Mouse (Mus musculus) limb, embryonic 13.5 days (tissue): ENCODE results near the gene Sptbn4. TPM values are rescaled to one million over a fixed set of nuclear protein-coding genes. Genes with fewer than 3 reads are reported as not detected.

Experiments
- ATAC-seq: fragments of 200-750 bp; cut with Nextera tagmentation; 2 replicates; pipeline ENCODE4 v1.8.0; 2017; ENCODE audit warnings: low read depth, moderate number of reproducible peaks, moderate TSS enrichment; ENCODE audit not compliant: low FRiP score
- H3K27ac ChIP-seq: fragments of 300-500 bp; sonication (generic); 2 replicates; pipeline ENCODE4 v1.5.1; 2015; ENCODE audit warnings: inconsistent platforms, mild to moderate bottlenecking, moderate library complexity
- H3K27me3 ChIP-seq: fragments of 300-500 bp; sonication (generic); 2 replicates; pipeline ENCODE4 v1.6.1; 2015; ENCODE audit warnings: mild to moderate bottlenecking, inconsistent platforms
- H3K36me3 ChIP-seq: fragments of 300-500 bp; sonication (generic); 2 replicates; pipeline ENCODE4 v1.6.1; 2015; ENCODE audit warnings: inconsistent platforms, mild to moderate bottlenecking, moderate library complexity
- H3K4me1 ChIP-seq: fragments of 300-500 bp; sonication (generic); 2 replicates; pipeline ENCODE4 v1.6.1; 2015; ENCODE audit warnings: inconsistent platforms
- H3K4me2 ChIP-seq: fragments of 300-500 bp; sonication (generic); replicated peaks from 2 replicates; pipeline ENCODE4 v1.6.1; 2015; ENCODE audit warnings: inconsistent platforms, mild to moderate bottlenecking, moderate library complexity
- H3K4me3 ChIP-seq: fragments of 300-500 bp; sonication (generic); 2 replicates; pipeline ENCODE4 v1.5.1; 2015; ENCODE audit warnings: moderate library complexity, mild to moderate bottlenecking, inconsistent platforms
- H3K9ac ChIP-seq: fragments of 300-500 bp; sonication (generic); 2 replicates; pipeline ENCODE4 v1.6.1; 2015; ENCODE audit warnings: mild to moderate bottlenecking, inconsistent platforms
- H3K9me3 ChIP-seq: fragments of 300-500 bp; sonication (generic); 2 replicates; pipeline ENCODE4 v1.6.1; 2016; ENCODE audit warnings: inconsistent platforms
- WGBS: fragments of 180-500 bp; shearing (Covaris S2); methylation state at CpG from one replicate; pipeline ENCODE4 v1.1.7; 2015; 5-methylcytosine and 5-hydroxymethylcytosine counted together
- polyA plus RNA-seq: library from polyadenylated mRNA; unstranded; fragments of >200 nt; fragmentation: Nextera tagmentation; extraction: Ambion mirVana; gene quantifications from 2 replicates; pipeline ENCODE4 v1.2.1, GENCODE M21; 2015

The Sptbn4 gene
- polyA plus RNA-seq, 1 experiment from 2014 or later = 0.17 TPM

GRCm38 (mm10) chr7:27369111-27369510, 78.4 kb downstream of the Sptbn4 start:
- H3K4me3 ChIP-seq = no peak overlapping the region
- no peak for ATAC-seq

GRCm38 (mm10) chr7:27367976-27368375, 79.5 kb downstream of the Sptbn4 start:
- Histone ChIP-seq H3K27me3 (peaks cover 100% of the 10 kb centered on the region), H3K4me2 (peak overlapping the region; percentile 56), H3K9me3 (peaks cover 9% of the 10 kb centered on the region), H3K27ac (no peak overlapping the region), H3K9ac (no peak overlapping the region), H3K4me1 (peaks cover 21% of the 10 kb centered on the region; the same call in 1 of the 2 replicates), H3K4me3 (peak overlapping the region; percentile 30), H3K36me3 (no peaks in the 10 kb centered on the region)
- 13% methylated on average over 11 of the region's 11 CpGs for WGBS
- ATAC-seq = 0 out of 2 replicates have a peak, but pooled peaks have one; percentile 3

More at GRCm38 (mm10) chr7:27369111-27369510, 78.4 kb downstream of the Sptbn4 start:
- peaks cover 100% of the 10 kb centered on the region for H3K27me3 ChIP-seq
- H3K4me2 ChIP-seq = no peak overlapping the region
- H3K9ac ChIP-seq = no peak overlapping the region
- H3K27ac ChIP-seq = no peak overlapping the region
- H3K4me1 ChIP-seq = peaks cover 18% of the 10 kb centered on the region; the same call in 1 of the 2 replicates
- H3K36me3 ChIP-seq = no peaks in the 10 kb centered on the region
- 83% methylated on average over 19 of the region's 19 CpGs for WGBS
- peaks cover 9% of the 10 kb centered on the region for H3K9me3 ChIP-seq

- no peak for ATAC-seq
- Histone ChIP-seq H3K27ac (no peak overlapping the region), H3K4me3 (no peak overlapping the region), H3K4me1 (peaks cover 17% of the 10 kb centered on the region; the same call in 1 of the 2 replicates), H3K9ac (no peak overlapping the region), H3K4me2 (no peak overlapping the region), H3K27me3 (peaks cover 93% of the 10 kb centered on the region), H3K9me3 (peaks cover 9% of the 10 kb centered on the region), H3K36me3 (no peaks in the 10 kb centered on the region)
- 39% methylated on average over 21 of the region's 21 CpGs for WGBS
Measured at GRCm38 (mm10) chr7:27366082-27366844, 81.2 kb downstream of the Sptbn4 start.

GRCm38 (mm10) chr7:27364379-27364778, 83.1 kb downstream of the Sptbn4 start:
- Histone ChIP-seq H3K4me1 (peaks cover 20% of the 10 kb centered on the region; the same call in 1 of the 2 replicates), H3K4me2 (no peak overlapping the region), H3K27ac (no peak overlapping the region), H3K27me3 (peaks cover 74% of the 10 kb centered on the region), H3K9me3 (no peaks in the 10 kb centered on the region), H3K36me3 (no peaks in the 10 kb centered on the region), H3K9ac (no peak overlapping the region), H3K4me3 (peak overlapping the region; percentile 11)
- ATAC-seq = no peak
- WGBS = 3% methylated on average over 29 of the region's 29 CpGs

GRCm38 (mm10) chr7:27361283-27361946, 86.1 kb downstream of the Sptbn4 start:
- Histone ChIP-seq H3K27me3 (peaks cover 71% of the 10 kb centered on the region), H3K4me1 (peaks cover 20% of the 10 kb centered on the region), H3K9ac (peak overlapping the region; percentile 65), H3K9me3 (no peaks in the 10 kb centered on the region), H3K4me2 (peak overlapping the region; percentile 75), H3K36me3 (no peaks in the 10 kb centered on the region), H3K4me3 (peak overlapping the region; percentile 55), H3K27ac (no peak overlapping the region)
- peak; percentile 96 for ATAC-seq
- WGBS = under 1% methylated on average over 50 of the region's 52 CpGs

GRCm38 (mm10) chr7:27360749-27361148, 86.7 kb downstream of the Sptbn4 start:
- Histone ChIP-seq H3K27ac (no peak overlapping the region), H3K27me3 (peaks cover 67% of the 10 kb centered on the region), H3K36me3 (no peaks in the 10 kb centered on the region), H3K9me3 (no peaks in the 10 kb centered on the region), H3K4me1 (peaks cover 21% of the 10 kb centered on the region), H3K4me3 (peak overlapping the region; percentile 10; the same call in 1 of the 2 replicates), H3K4me2 (peak overlapping the region; percentile 75), H3K9ac (no peak overlapping the region)
- ATAC-seq = no peak
- WGBS = 52% methylated on average over 6 of the region's 6 CpGs

GRCm38 (mm10) chr7:27359706-27360358, 87.7 kb downstream of the Sptbn4 start:
- Histone ChIP-seq H3K4me1 (peaks cover 25% of the 10 kb centered on the region), H3K4me2 (no peak overlapping the region), H3K36me3 (no peaks in the 10 kb centered on the region), H3K4me3 (no peak overlapping the region), H3K9ac (no peak overlapping the region), H3K27ac (no peak overlapping the region), H3K27me3 (peaks cover 58% of the 10 kb centered on the region), H3K9me3 (no peaks in the 10 kb centered on the region)
- 89% methylated on average over 9 of the region's 9 CpGs for WGBS
- ATAC-seq = no peak

GRCm38 (mm10) chr7:27359162-27359561, 88.3 kb downstream of the Sptbn4 start:
- Histone ChIP-seq H3K27me3 (peaks cover 51% of the 10 kb centered on the region), H3K4me1 (peaks cover 29% of the 10 kb centered on the region), H3K4me3 (no peak overlapping the region), H3K9ac (no peak overlapping the region), H3K36me3 (no peaks in the 10 kb centered on the region), H3K4me2 (no peak overlapping the region), H3K27ac (no peak overlapping the region), H3K9me3 (no peaks in the 10 kb centered on the region)
- ATAC-seq = no peak
- 68% methylated on average over 2 of the region's 2 CpGs for WGBS

GRCm38 (mm10) chr7:27357595-27357978, 89.9 kb downstream of the Sptbn4 start:
- H3K9me3 ChIP-seq = no peaks in the 10 kb centered on the region
- H3K27ac ChIP-seq = no peak overlapping the region
- no peak overlapping the region for H3K9ac ChIP-seq
- no peak overlapping the region; the same call in 1 of the 2 replicates for H3K4me2 ChIP-seq
- 25% methylated on average over 3 of the region's 3 CpGs for WGBS
- no peak for ATAC-seq
- H3K27me3 ChIP-seq = peaks cover 36% of the 10 kb centered on the region
- no peak overlapping the region for H3K4me3 ChIP-seq
- peaks cover 27% of the 10 kb centered on the region for H3K4me1 ChIP-seq
- 0 out of 2 replicates have a peak, but pooled peaks cover 1% of the 10 kb centered on the region for H3K36me3 ChIP-seq

GRCm38 (mm10) chr7:27356861-27357594, 90.5 kb downstream of the Sptbn4 start, which contains the start of gene Gm20479:
Gene Gm20479, minus strand, starts transcription at chr7:27357419.
- WGBS = 3% methylated on average over 27 of the region's 27 CpGs
- H3K4me1 ChIP-seq = peaks cover 27% of the 10 kb centered on the region
- no peak for ATAC-seq
- H3K4me3 ChIP-seq = peak within 1 kb of the TSS; percentile 67
- peak within 1 kb of the TSS; percentile 82 for H3K4me2 ChIP-seq
- 0 out of 2 replicates have a peak, but pooled peaks cover 7% of the 10 kb centered on the region for H3K36me3 ChIP-seq
- H3K9me3 ChIP-seq = no peaks in the 10 kb centered on the region
- peak within 1 kb of the TSS; percentile 39 for H3K9ac ChIP-seq
- 0 out of 2 replicates have a peak within 1 kb of the TSS, but pooled peaks have one; percentile 15 for H3K27ac ChIP-seq
- H3K27me3 ChIP-seq = peaks cover 32% of the 10 kb centered on the region

- peak overlapping the region; percentile 67 for H3K4me3 ChIP-seq
- ATAC-seq = peak; percentile 39
- peaks cover 14% of the 10 kb centered on the region for H3K36me3 ChIP-seq
- 0 out of 2 replicates have a peak overlapping the region, but pooled peaks have one; percentile 15 for H3K27ac ChIP-seq
- no peaks in the 10 kb centered on the region for H3K9me3 ChIP-seq
- 1% methylated on average over 16 of the region's 16 CpGs for WGBS
- peak overlapping the region; percentile 39; the same call in 1 of the 2 replicates for H3K9ac ChIP-seq
- H3K4me2 ChIP-seq = peak overlapping the region; percentile 82
- H3K27me3 ChIP-seq = peaks cover 29% of the 10 kb centered on the region
- peaks cover 27% of the 10 kb centered on the region for H3K4me1 ChIP-seq
Measured at GRCm38 (mm10) chr7:27356248-27356647, 91.2 kb downstream of the Sptbn4 start.
